Mouse (Mus musculus): ENCODE data around the gene Gm20388. TPM values are rescaled to one million over a fixed set of nuclear protein-coding genes. Genes with fewer than 3 reads are reported as not detected.

Gm20388 gene
- polyA plus RNA-seq, 1 experiment from 2014 or later = 4.4 TPM

DNA sequence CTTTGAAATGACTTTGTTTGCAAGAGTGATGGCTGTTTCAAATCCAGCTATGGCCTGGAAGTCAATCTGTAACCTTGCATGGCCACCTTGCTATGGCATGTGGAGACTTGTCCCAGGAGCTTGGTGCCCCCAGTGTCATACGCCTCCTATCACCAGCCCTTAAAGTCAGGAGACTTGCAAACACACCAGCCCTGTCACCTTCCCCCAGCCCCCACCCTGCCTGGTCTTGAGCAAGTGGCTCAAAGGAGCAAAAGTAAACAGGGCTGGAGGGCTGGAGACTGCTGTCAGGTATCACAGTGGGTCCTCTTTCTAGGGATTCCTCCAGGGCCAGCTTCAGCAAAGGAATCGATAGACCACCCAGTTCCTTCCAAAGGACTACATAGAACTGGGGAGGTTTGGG, 2400.5 kb downstream of the Gm20388 start:
- Histone ChIP-seq H3K9ac (replicated peaks) (no peak overlapping the region), H3K4me2 (replicated peaks) (no peak overlapping the region), H3K36me3 (no peaks in the 10 kb centered on the region), H3K9me3 (no peaks in the 10 kb centered on the region), H3K4me1 (replicated peaks) (peaks cover 30% of the 10 kb centered on the region), H3K27ac (no peak overlapping the region), H3K27me3 (no peaks in the 10 kb centered on the region), H3K4me3 (replicated peaks) (no peak overlapping the region)
- ATAC-seq = no peak
- WGBS = 88% methylated on average over 2 of the region's 2 CpGs

DNA sequence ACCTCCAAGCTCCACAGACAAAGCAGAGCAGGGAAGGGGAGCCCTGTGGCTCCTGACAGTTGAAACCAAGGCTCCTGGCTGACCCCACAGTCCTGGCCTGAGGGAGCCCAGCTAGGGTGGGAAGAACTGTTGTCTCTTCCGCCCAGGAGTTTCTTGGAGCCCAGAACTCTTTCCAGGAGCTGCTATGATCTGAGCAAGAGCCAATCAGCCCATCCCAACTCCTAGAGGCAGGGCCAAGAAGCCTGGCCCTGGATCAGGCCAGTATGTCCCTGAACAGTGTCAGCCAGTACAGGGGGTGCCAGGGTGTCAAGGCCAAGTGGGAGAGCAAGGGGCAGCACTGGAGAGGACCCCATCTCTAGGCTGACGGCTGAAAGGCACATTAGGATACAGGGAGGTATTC, 2401.9 kb downstream of the Gm20388 start:
- Histone ChIP-seq H3K36me3 (no peaks in the 10 kb centered on the region), H3K4me3 (replicated peaks) (no peak overlapping the region), H3K9me3 (no peaks in the 10 kb centered on the region), H3K4me2 (replicated peaks) (no peak overlapping the region), H3K27ac (no peak overlapping the region), H3K27me3 (no peaks in the 10 kb centered on the region), H3K9ac (replicated peaks) (no peak overlapping the region), H3K4me1 (replicated peaks) (peaks cover 22% of the 10 kb centered on the region)
- WGBS = 85% methylated on average over 2 of the region's 2 CpGs
- no peak for ATAC-seq

DNA sequence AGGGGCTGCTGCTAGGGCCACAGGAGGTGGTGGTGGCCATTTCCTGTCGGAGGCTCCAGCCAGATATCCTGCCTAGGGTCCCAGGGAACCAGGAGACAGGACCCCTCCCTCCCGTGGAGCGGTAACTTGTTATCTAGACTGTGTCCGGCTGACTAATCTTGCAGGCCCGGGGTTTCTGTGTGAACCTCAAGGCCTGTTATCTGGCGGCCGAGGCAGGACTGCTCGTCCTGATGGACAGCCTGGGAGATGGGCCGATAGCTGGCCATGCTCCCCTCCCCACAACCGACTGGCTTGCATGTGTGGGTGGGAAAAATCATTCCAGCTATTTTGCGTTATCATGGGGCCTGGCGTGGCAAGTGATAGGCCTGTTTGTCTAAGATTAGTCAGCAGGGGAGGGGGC, 2402.7 kb downstream of the Gm20388 start:
- Histone ChIP-seq H3K27ac (no peak overlapping the region), H3K9me3 (no peaks in the 10 kb centered on the region), H3K36me3 (no peaks in the 10 kb centered on the region), H3K4me3 (replicated peaks) (no peak overlapping the region), H3K4me2 (replicated peaks) (no peak overlapping the region), H3K9ac (replicated peaks) (no peak overlapping the region), H3K27me3 (no peaks in the 10 kb centered on the region), H3K4me1 (replicated peaks) (peaks cover 20% of the 10 kb centered on the region)
- WGBS = 70% methylated on average over 12 of the region's 12 CpGs
- no peak for ATAC-seq

DNA sequence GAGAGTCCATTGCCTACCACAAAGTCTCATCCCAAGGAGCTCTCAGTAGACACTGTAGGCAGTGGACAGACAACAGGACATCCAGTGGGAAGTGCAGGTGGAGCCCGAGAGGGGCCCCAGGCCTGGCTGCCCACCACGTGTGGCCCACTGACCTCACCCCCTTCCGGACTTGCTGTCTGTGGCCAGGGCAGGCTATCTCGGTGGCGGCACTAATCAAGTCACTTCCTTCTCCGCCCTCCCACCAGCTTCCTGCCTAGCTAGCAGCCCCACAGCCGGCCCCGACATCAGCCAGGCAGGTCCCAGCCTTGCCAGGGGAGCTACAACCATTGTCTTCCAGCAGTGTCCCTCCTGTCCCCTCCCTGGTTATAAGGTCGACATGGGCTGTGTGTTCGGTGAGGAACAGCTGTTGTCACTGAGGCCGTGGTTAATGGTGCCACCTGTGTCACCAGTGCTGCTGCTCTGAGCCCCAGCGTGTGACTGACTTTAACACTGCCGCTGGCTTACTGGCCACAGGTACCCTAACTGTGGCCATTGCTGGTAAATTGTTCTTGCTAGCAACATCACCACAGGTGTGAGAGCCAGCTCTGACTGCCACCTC, 2404.4 kb downstream of the Gm20388 start:
- 63% methylated on average over 13 of the region's 13 CpGs for WGBS
- H3K9me3 ChIP-seq = no peaks in the 10 kb centered on the region
- H3K4me2 ChIP-seq (replicated peaks) = no peak overlapping the region
- no peak overlapping the region for H3K27ac ChIP-seq
- H3K4me1 ChIP-seq (replicated peaks) = peaks cover 27% of the 10 kb centered on the region
- no peak overlapping the region for H3K9ac ChIP-seq (replicated peaks)
- no peaks in the 10 kb centered on the region for H3K27me3 ChIP-seq
- H3K4me3 ChIP-seq (replicated peaks) = no peak overlapping the region
- no peak for ATAC-seq
- H3K36me3 ChIP-seq = no peaks in the 10 kb centered on the region

DNA sequence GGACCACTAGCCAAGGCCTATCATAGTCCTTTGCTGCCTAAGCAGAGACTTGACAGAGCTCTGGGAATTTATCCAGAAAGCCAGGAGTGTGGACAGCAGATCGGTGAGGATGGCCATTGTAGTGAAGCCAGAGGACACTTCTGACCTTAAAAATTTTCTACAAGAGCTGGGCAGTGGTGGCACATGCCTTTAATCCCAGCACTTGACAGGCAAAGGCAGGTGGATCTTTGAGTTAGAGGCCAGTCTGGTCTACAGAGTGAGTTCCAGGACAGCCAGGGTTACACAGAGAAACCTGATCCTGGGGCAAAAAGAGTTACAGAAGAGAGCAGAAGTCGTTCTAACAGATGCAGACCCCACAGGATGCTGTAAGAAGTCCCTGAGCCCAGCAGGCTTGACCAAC, 2405.8 kb downstream of the Gm20388 start:
- Histone ChIP-seq H3K9ac (replicated peaks) (no peak overlapping the region), H3K4me3 (replicated peaks) (no peak overlapping the region), H3K27me3 (no peaks in the 10 kb centered on the region), H3K9me3 (no peaks in the 10 kb centered on the region), H3K4me1 (replicated peaks) (peaks cover 41% of the 10 kb centered on the region), H3K4me2 (replicated peaks) (no peak overlapping the region), H3K36me3 (no peaks in the 10 kb centered on the region), H3K27ac (no peak overlapping the region)
- no peak for ATAC-seq
- WGBS = 68% methylated on average over 2 of the region's 2 CpGs

DNA sequence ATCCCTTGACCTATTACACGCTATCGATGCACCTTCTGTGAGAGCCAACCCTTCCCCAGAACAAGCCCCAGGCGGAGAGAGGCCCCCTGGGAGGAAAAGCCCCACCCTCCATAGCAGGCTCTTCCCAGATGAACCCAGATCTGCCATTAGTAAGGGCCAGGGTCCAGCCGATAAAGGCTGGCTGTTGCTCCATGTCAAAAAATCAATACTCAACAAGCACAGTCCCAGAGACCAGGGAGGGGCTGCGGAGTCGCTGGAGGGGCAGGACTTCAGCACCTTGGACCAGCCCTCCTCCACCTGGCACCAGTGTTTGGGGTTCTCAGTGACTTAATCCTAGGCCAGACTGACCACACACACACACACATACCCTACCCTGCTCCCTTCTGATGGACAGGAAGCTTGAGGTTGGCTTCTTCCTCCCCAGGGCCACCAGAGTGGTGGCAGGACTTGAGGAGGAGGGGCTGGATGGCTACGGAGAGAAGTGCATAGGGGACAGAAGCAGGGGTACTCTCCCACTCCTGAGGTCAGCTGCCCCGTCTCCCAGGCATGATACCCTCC, 2407.4 kb downstream of the Gm20388 start:
- Histone ChIP-seq H3K9me3 (no peaks in the 10 kb centered on the region), H3K36me3 (no peaks in the 10 kb centered on the region), H3K4me1 (replicated peaks) (peaks cover 57% of the 10 kb centered on the region), H3K27me3 (0 out of 2 replicates have a peak, but pooled peaks cover 3% of the 10 kb centered on the region), H3K4me3 (replicated peaks) (no peak overlapping the region), H3K9ac (replicated peaks) (no peak overlapping the region), H3K4me2 (replicated peaks) (no peak overlapping the region), H3K27ac (no peak overlapping the region)
- ATAC-seq = no peak
- WGBS = 52% methylated on average over 8 of the region's 8 CpGs

DNA sequence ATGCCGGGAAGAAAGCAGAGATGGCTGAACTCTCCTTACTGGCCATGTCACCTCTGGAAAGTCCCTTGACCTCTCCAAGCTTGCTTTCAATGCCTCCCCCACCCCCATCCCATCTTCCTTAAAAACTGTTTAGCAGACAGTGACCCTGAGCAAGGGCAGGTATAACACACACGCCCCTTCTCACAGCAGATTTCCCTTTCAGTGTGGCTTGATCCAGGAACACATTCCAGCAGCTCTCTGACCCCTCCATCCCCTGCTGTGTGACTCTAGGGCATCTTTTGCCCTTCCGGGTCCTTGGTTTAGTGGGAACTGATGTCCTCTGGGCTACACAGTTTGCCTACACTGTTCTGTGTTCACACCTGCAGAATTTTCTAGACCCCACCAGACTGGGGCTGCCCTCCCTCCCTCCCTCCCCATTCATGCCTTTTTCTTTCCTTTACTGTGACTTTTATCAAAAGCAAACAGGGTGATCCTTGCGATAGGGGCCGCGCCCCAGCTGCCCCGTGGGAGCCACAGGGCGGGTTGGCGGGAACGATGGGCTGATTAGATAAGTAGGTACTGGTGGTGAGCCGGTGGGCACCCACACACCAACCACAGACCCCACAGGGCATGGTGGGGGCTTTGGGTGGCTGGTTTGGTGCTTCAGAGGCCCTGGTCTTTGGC, 2408.5 kb downstream of the Gm20388 start:
- Histone ChIP-seq H3K4me1 (replicated peaks) (peaks cover 66% of the 10 kb centered on the region), H3K27me3 (0 out of 2 replicates have a peak, but pooled peaks cover 3% of the 10 kb centered on the region), H3K4me2 (replicated peaks) (no peak overlapping the region), H3K36me3 (no peaks in the 10 kb centered on the region), H3K4me3 (replicated peaks) (no peak overlapping the region), H3K9ac (replicated peaks) (no peak overlapping the region), H3K27ac (no peak overlapping the region), H3K9me3 (no peaks in the 10 kb centered on the region)
- no peak for ATAC-seq
- 67% methylated on average over 8 of the region's 11 CpGs for WGBS

DNA sequence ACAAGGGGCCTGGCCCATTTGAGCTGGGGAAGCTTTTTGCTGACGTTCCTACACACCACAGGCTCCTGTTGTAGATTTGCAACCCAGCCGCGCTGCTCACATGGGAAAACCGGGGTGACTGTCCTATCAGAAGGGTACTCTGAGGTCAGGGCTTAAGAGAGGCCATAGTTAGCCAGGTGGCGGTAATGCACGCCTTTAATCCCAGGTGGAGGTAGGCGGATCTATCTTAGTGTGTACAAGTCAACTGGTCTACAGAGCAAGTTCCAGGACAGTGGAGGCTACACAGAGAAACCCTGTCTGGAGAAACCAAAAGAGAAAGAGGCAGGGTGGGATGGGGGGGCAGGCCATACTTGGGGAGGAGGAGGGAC, 2409.1 kb downstream of the Gm20388 start:
- no peak for ATAC-seq
- Histone ChIP-seq H3K36me3 (no peaks in the 10 kb centered on the region), H3K9ac (replicated peaks) (no peak overlapping the region), H3K27me3 (0 out of 2 replicates have a peak, but pooled peaks cover 3% of the 10 kb centered on the region), H3K9me3 (no peaks in the 10 kb centered on the region), H3K4me1 (replicated peaks) (peaks cover 71% of the 10 kb centered on the region), H3K4me3 (replicated peaks) (no peak overlapping the region), H3K4me2 (replicated peaks) (no peak overlapping the region), H3K27ac (no peak overlapping the region)
- 67% methylated on average over 7 of the region's 7 CpGs for WGBS

DNA sequence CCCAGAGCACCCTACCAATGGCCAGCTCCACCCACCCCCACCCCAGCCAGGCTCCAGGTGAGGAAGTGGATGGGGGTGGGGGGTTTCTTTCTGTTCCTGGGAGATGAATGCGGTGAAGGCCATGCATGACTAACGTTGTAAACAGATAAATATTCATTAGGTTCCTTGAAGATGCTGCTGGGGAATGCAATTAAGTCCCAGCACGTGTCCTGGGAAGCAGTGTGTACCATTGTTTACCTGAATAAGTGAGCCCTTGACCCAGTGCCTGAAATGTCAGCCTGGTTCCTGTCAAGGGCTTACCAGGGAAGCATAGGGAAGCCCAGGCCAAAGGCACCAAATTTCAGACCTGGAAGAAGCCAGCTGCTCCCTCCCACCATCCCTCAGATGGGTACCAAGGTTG, 2409.9 kb downstream of the Gm20388 start:
- H3K36me3 ChIP-seq = no peaks in the 10 kb centered on the region
- H3K9ac ChIP-seq (replicated peaks) = no peak overlapping the region
- no peak overlapping the region for H3K4me2 ChIP-seq (replicated peaks)
- H3K9me3 ChIP-seq = no peaks in the 10 kb centered on the region
- H3K4me3 ChIP-seq (replicated peaks) = no peak overlapping the region
- 0 out of 2 replicates have a peak, but pooled peaks cover 3% of the 10 kb centered on the region for H3K27me3 ChIP-seq
- ATAC-seq = no peak
- peaks cover 72% of the 10 kb centered on the region for H3K4me1 ChIP-seq (replicated peaks)
- WGBS = 10% methylated on average over 3 of the region's 3 CpGs
- H3K27ac ChIP-seq = peak overlapping the region; percentile 12; the same call in 1 of the 2 replicates

DNA sequence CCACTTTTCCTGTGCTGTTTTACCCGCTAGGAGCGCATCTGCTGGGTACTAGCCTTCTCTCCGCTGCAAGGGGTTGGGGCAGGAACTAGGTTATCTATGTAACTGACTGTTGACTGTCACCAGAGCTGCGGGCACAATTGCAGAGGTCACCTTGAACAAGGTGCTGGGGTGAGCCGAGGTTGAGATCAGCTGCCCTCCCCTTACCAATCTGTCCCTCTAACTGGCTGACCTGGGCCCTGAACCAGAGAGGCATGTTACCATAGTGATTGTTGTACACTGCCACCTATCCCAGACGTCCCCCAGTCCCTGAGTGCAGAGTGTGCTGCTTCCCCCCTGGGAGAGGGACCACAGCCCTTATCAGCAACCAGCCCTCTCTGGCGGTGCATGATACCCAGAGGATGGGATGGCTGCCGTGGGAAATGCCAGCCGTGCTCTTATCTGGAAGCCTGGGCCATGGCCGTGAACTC, 2410.8 kb downstream of the Gm20388 start:
- no peak for ATAC-seq
- 0 out of 2 replicates have a peak, but pooled peaks cover 3% of the 10 kb centered on the region for H3K27me3 ChIP-seq
- peaks cover 79% of the 10 kb centered on the region for H3K4me1 ChIP-seq (replicated peaks)
- no peaks in the 10 kb centered on the region for H3K9me3 ChIP-seq
- no peaks in the 10 kb centered on the region for H3K36me3 ChIP-seq
- no peak overlapping the region for H3K4me3 ChIP-seq (replicated peaks)
- H3K9ac ChIP-seq (replicated peaks) = no peak overlapping the region; the same call in 1 of the 2 replicates
- peak overlapping the region; percentile 12; the same call in 1 of the 2 replicates for H3K27ac ChIP-seq
- no peak overlapping the region for H3K4me2 ChIP-seq (replicated peaks)
- 66% methylated on average over 10 of the region's 10 CpGs for WGBS

DNA sequence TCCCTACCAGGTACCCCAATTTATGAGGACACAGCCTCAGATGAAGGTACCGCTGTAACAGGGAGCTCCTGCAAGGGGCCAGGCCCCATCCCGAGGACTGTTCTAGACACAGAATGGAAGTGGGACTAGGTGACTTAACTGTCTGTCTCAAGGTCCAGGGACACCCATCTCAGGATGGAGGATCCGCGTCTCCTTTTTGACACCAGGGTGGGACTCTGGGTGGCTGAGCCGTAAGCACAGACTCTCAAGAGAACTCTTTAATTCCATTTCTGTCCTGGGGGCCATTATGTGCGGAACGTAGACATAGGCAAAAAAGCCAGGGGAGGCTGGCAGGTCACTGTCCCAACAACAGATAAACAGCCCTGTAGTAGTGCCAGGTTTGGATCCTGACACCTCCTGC, 2411.5 kb downstream of the Gm20388 start:
- 89% methylated on average over 7 of the region's 7 CpGs for WGBS
- H3K4me1 ChIP-seq (replicated peaks) = peaks cover 80% of the 10 kb centered on the region

DNA sequence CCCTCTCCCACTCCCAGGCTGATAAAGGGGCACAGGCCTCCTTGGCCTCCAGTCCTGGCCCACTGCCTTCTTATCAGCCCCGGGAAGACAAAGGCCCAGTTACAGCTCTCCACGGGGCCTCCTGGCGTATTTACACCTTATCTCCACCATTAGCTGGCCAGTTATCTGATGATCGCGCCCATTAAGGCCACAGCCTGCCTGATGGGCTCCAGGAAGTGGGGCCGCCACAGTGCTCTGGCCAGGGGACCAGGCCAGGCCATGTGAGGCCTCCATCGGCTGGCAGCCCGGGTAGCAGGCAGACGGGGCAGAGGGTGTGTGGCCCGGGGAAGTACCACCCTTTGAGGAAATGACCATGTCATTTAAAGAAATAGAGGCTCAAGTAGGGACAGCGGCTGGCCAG, 2412.2 kb downstream of the Gm20388 start:
- H3K4me3 ChIP-seq (replicated peaks) = no peak overlapping the region
- H3K27ac ChIP-seq = no peak overlapping the region
- no peak overlapping the region for H3K4me2 ChIP-seq (replicated peaks)
- H3K4me1 ChIP-seq (replicated peaks) = peaks cover 77% of the 10 kb centered on the region
- ATAC-seq = no peak
- no peaks in the 10 kb centered on the region for H3K36me3 ChIP-seq
- peak overlapping the region; percentile 32; the same call in 1 of the 2 replicates for H3K9ac ChIP-seq (replicated peaks)
- no peaks in the 10 kb centered on the region for H3K9me3 ChIP-seq
- 0 out of 2 replicates have a peak, but pooled peaks cover 3% of the 10 kb centered on the region for H3K27me3 ChIP-seq
- 64% methylated on average over 11 of the region's 11 CpGs for WGBS

More for the DNA sequence above, 2411.5 kb downstream of the Gm20388 start:
- 0 out of 2 replicates have a peak, but pooled peaks cover 3% of the 10 kb centered on the region for H3K27me3 ChIP-seq
- H3K9ac ChIP-seq (replicated peaks) = 0 out of 2 replicates have a peak overlapping the region, but pooled peaks have one; percentile 32
- no peaks in the 10 kb centered on the region for H3K9me3 ChIP-seq
- no peak overlapping the region for H3K4me2 ChIP-seq (replicated peaks)
- no peak overlapping the region for H3K4me3 ChIP-seq (replicated peaks)
- H3K36me3 ChIP-seq = no peaks in the 10 kb centered on the region
- no peak overlapping the region for H3K27ac ChIP-seq
- ATAC-seq = no peak

Measured in midbrain, embryonic 13.5 days (tissue).